Mouse (Mus musculus): ENCODE results near the gene Il3ra.

Il3ra gene

DNA sequence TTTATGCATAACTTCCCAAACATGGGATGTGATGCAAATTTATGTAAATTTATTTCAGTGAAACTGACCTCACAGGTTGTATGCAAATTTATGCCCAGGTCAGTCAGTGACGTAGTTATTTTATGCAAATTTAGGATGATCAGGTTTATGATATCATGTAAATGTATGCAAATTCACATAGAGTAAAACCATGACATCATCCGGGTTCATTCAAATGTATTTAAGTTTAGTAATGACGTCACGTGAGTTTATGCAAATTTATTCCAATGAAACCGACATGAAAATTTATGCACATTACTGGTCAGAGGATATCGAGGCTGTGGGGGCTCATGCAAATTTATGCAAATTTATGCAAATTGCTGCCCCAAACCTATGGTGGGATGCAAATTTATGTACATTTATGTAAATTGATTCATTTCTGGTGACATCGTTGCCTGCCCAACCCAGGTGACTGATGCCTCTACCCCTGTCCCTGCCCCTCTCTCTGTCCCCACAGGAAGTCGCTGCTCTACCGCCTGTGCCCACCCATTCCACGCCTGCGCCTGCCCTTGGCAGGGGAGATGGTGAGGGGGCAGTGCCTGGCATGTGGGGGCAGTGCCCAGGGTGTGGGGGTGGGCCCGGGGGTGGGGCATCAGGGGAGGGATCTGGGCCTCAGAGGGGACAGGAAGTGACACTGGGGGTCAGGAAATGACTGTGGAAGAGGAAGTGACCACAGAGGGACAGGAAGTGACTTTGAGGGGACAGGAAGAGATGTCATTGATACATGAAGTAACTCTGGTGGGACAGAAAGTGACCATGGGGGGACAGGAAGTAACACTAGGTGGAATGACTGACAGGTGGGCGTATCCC, 8.7 kb downstream of the Il3ra start:
- DNase-seq (ENCODE audit: low read depth in 2 of 2, low spot score in 2 of 2): peak in 1 of 2 experiments; percentile 11

DNA sequence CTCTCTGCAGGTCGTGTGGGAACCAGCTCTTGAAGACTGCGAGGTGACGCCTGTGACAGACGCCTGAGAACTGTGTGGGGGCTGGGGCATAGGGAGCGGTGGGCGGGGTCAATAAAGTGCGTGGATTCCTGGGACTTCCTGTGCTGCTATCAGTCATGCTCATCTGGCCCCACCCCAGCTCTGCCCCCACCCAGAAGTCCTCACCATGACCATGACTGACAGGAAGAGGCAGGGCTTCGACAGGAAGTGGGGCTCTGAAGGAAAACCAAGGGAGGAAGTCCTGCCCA, 9.2 kb downstream of the Il3ra start:
- DNase-seq (ENCODE audit: low read depth in 2 of 2, low spot score in 2 of 2): no peak

GRCm38 (mm10) chr14:14395535-14395934, 49.5 kb downstream of the Il3ra start:
- DNase-seq (ENCODE audit: low read depth in 2 of 2, low spot score in 2 of 2): no peak

- DNase-seq (ENCODE audit: low read depth in 2 of 2, low spot score in 2 of 2): no peak
Measured at GRCm38 (mm10) chr14:14400998-14401397, 54.9 kb downstream of the Il3ra start, which contains the start of gene Olfr721-ps1. Olfr721-ps1 (plus strand) TSS chr14:14401298.
